22 mouse cellular contexts compared by ENCODE assay signal in genomic region chr1:83150227-83150626, GRCm38 (mm10). TPM values are rescaled to one million over a fixed set of nuclear protein-coding genes. Genes with fewer than 3 reads are reported as not detected.
A peak's percentile ranks its signal among the peaks of the same experiment; 100 is the strongest.
DNase-seq lines count a peak whose midpoint lies in the region; TF ChIP-seq lines count a peak whose summit lies in the region.
"Had no signal": no experiment of that assay in that cellular context is flagged by ENCODE, and none has a peak within 500 bp of the region (broad histone marks: within the 10 kb centered on the region; RNA-seq: fewer than 3 reads in every experiment).

No protein-coding gene starts in this region.

- no peak overlapping the region for H3K27ac ChIP-seq in left cerebral cortex, adult 2 months
- H3K27ac ChIP-seq: hindbrain, embryonic 12.5 days; liver, embryonic 13.5 days; macrophage; midbrain, embryonic 10.5 days had no signal

- DNase-seq in embryo, embryonic 11 days = peak; percentile 4
- no peak for DNase-seq in embryo, embryonic 10 days (ENCODE audit: low spot score)
- no peak for DNase-seq in left cerebral cortex, adult 2 months (ENCODE audit: extremely low spot score in 1 of 2, low spot score in 2 of 2)
- no peak for DNase-seq in left cerebral cortex, postnatal 4 days
- DNase-seq in 416B (ENCODE audit: low read depth) = peak; percentile 5
- DNase-seq in adipocyte (ENCODE audit: low spot score) = peak; percentile 12
- no peak for DNase-seq in thymus, adult 18-20 months
- DNase-seq in cerebellum, adult 11 months = no peak
- DNase-seq: adrenal gland, postnatal 25 days; cerebellum, adult 8-10 months; forebrain, postnatal 0 days; gastrocnemius, postnatal 36 days; layer of hippocampus, postnatal 36 days; liver, embryonic 13.5 days; thymus, postnatal 14 days had no signal

- peak; percentile 32 for TF ChIP-seq CTCF in left cerebral cortex, adult 2 months (IDR thresholded peaks at IDR 0.05)

- intact Hi-C loops in left cerebral cortex, adult 2 months (cut with DNase I) = no loop called here
- intact Hi-C loops in left cerebral cortex, postnatal 4 days (cut with DNase I) = no loop called here

- no peak overlapping the region for H3K4me3 ChIP-seq in left cerebral cortex, adult 2 months
- H3K4me3 ChIP-seq: hindbrain, embryonic 12.5 days; liver, embryonic 13.5 days; midbrain, embryonic 10.5 days had no signal

RNA-seq across cellular contexts. Expression of gene Daw1, which starts 9.3 kb away (rescaled TPM):
- under 1 TPM; 0.25 to 0.56 TPM for total RNA-seq in left cerebral cortex, adult 2 months (2021)
- under 1 TPM; 0.56 to 0.90 TPM for total RNA-seq in left cerebral cortex, postnatal 4 days (2021)
- total RNA-seq: adrenal gland, postnatal 25 days; common myeloid progenitor, adult 5-6 weeks; gastrocnemius, postnatal 36 days; heart, postnatal 14 days; monocyte, adult 5-6 weeks had no signal

RNA-seq across cellular contexts. Expression of gene Ccl20, which starts 33.7 kb away (rescaled TPM):
- not detected for total RNA-seq in left cerebral cortex, adult 2 months (2021)
- total RNA-seq in left cerebral cortex, postnatal 4 days (2021) = not detected
- total RNA-seq: adrenal gland, postnatal 25 days; common myeloid progenitor, adult 5-6 weeks; forebrain, postnatal 0 days; gastrocnemius, postnatal 36 days; heart, postnatal 14 days; layer of hippocampus, postnatal 36 days; left cerebral cortex, postnatal 25 days; monocyte, adult 5-6 weeks had no signal

Comparison
In these comparisons a context has a peak if more than half of its experiments do, and no peak if none do; other contexts are left out.
1. DNase-seq: peak in embryo, embryonic 11 days (single experiment), 416B (single experiment) and adipocyte (single experiment); none in embryo, embryonic 10 days (single experiment), left cerebral cortex, adult 2 months (0 of 2), left cerebral cortex, postnatal 4 days (single experiment), thymus, adult 18-20 months (0 of 2) and cerebellum, adult 11 months (single experiment).